ENCODE assay signal across 1 mouse cellular context in the genomic region with DNA sequence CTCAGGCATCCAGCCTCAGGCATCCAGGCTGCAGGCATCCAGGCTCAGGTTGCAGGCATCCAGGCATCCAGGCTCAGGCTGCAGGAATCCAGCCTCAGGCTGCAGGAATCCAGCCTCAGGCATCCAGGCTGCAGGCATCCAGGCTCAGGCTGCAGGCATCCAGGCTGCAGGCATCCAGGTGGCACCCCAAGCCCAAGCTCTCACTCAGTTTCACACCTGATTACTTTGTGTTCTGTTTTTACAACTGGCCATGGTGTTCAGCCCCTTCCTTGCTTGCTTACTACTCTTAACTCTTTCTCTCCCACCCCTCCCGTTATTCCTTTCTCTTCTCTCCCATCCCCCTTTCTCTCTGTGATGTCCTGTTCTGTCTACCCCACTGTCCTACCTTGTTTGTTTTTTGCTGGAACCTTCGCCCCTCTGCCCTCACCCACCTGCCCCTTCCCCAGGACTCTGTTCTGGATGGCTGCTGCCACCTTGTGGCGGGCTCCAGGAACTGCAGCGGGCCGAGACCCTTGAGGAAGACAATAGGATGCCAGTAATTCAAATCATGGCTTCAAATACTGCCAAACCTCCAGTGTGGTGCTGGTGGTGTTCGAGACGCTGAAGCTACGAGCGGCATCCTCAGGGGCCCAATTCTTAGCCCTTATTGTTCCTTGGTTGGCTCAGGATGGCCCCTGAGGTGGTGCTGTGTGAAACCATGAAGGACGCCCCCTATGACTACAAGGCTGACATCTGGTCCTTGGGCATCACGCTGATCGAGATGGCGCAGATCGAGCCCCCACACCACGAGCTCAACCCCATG.
TF ChIP-seq lines count a peak whose summit lies in the region.

No protein-coding gene starts in this region.

TF ChIP-seq in CH12.LX, 34 proteins besides CTCF, POLR2A, EP300 and RAD21 (continued from another document):
- TF ChIP-seq GABPA (IDR thresholded peaks at IDR 0.05; ENCODE audit: insufficient replicate concordance, low read depth, low read length) (no peak), NELFE (IDR thresholded peaks at IDR 0.05; ENCODE audit: low read depth, low read length) (peak; percentile 71), SMC3 (IDR thresholded peaks at IDR 0.05; ENCODE audit: low read depth, low read length) (peak; percentile 100), KAT2A (IDR thresholded peaks at IDR 0.05; ENCODE audit: insufficient replicate concordance, low read length) (no peak), USF1 (IDR thresholded peaks at IDR 0.05; ENCODE audit: low read depth, low read length) (no peak), CHD2 (IDR thresholded peaks at IDR 0.05; ENCODE audit: low read length) (no peak), CHD1 (IDR thresholded peaks at IDR 0.05; ENCODE audit: low read depth, low read length) (0 out of 2 replicates have a peak, but pooled peaks have one; percentile 50), USF2 (conservative IDR thresholded peaks at IDR 0.05; ENCODE audit: low read depth, low read length) (no peak), RCOR1 (conservative IDR thresholded peaks at IDR 0.05; ENCODE audit: low read depth, low read length) (no peak), IRF4 (IDR thresholded peaks at IDR 0.05; ENCODE audit: low read depth, low read length) (peak; percentile 67), NRF1 (IDR thresholded peaks at IDR 0.05; ENCODE audit: low read depth, low read length) (no peak), BHLHE40 (IDR thresholded peaks at IDR 0.05; ENCODE audit: low read depth, low read length) (peak; percentile 30; the same call in 1 of the 2 replicates), E2F4 (IDR thresholded peaks at IDR 0.05; ENCODE audit: insufficient replicate concordance, low read depth, low read length) (no peak), TCF12 (IDR thresholded peaks at IDR 0.05; ENCODE audit: low read depth, low read length) (no peak), HCFC1 (IDR thresholded peaks at IDR 0.05; ENCODE audit: low read depth, low read length) (no peak), MAZ (IDR thresholded peaks at IDR 0.05; ENCODE audit: low read depth, low read length) (peak; percentile 80; the same call in 1 of the 2 replicates), ELF1 (IDR thresholded peaks at IDR 0.05; ENCODE audit: low read depth, low read length) (peak; percentile 38; the same call in 1 of the 2 replicates), MYC (IDR thresholded peaks at IDR 0.05; ENCODE audit: low read depth, low read length) (no peak), MXI1 (IDR thresholded peaks at IDR 0.05; ENCODE audit: low read depth, low read length) (peak; percentile 62), ZKSCAN1 (IDR thresholded peaks at IDR 0.05; ENCODE audit: borderline replicate concordance, low read depth, low read length) (no peak), ZC3H11A (IDR thresholded peaks at IDR 0.05; ENCODE audit: low read depth, low read length) (peak; percentile 97), ZNF384 (IDR thresholded peaks at IDR 0.05; ENCODE audit: low read depth, low read length) (peak; percentile 68), JUN (IDR thresholded peaks at IDR 0.05; ENCODE audit: insufficient read depth, low read depth, low read length) (no peak), TBP (conservative IDR thresholded peaks at IDR 0.05; ENCODE audit: low read depth, low read length) (no peak), PAX5 (IDR thresholded peaks at IDR 0.05; ENCODE audit: low read length) (no peak), MAFK (IDR thresholded peaks at IDR 0.05; ENCODE audit: insufficient replicate concordance, low read length) (no peak), MEF2A (IDR thresholded peaks at IDR 0.05; ENCODE audit: borderline replicate concordance, low read depth, low read length) (peak; percentile 46; the same call in 1 of the 2 replicates), UBTF (IDR thresholded peaks at IDR 0.05; ENCODE audit: low read depth, low read length) (no peak), MAX (IDR thresholded peaks at IDR 0.05; ENCODE audit: low read length) (no peak)
TF ChIP-seq in CH12.LX: peak in this region for 11.
